Mouse (Mus musculus) cortical plate, adult 2 months (tissue): ENCODE measurements at regions not wholly inside any gene's neighbourhood (a gene's known extent, or its start where the extent isn't known, plus 50 kb on each side); places are given as distances from the start of the nearest gene placed in this dataset.

Experiments used
- CTCF ChIP-seq: fragments of 200-500 bp; IDR thresholded peaks from 2 replicates; pipeline ENCODE4 v1.5.1; 2011; ENCODE audit warnings: mild to moderate bottlenecking, control low read depth, low read length; ENCODE audit not compliant: insufficient read depth; ENCODE audit errors: extremely low read depth
- POLR2A ChIP-seq: fragments of 200-500 bp; IDR thresholded peaks from 2 replicates; pipeline ENCODE4 v1.6.1; 2011; ENCODE audit warnings: mild to moderate bottlenecking, low read length, control low read depth; ENCODE audit not compliant: insufficient read depth; ENCODE audit errors: extremely low read depth

DNA sequence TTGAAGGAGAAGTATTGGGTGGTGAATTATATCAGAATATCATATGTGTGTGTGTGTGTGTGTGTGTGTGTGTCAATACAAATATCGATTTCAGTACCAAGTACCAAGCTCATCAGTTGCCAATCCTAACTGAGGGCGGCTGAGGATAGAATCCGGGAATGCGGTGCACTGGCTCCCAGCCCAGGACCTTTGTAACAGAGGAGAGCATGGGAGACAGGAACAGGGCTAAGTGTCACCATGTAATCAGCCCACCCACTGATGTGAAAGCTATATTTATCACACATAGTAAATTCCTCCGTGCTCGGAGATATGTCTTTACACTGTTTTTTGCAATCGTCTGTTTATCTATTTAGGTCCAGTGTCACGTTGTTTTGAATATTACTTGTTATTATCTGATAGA lies 165.1 kb upstream of the Mast4 start:
- TF ChIP-seq CTCF (no peak), POLR2A (no peak)
